Mouse (Mus musculus) heart, adult 8-10 months (tissue): ENCODE data around the gene Erg28. TPM values are rescaled to one million over a fixed set of nuclear protein-coding genes. Genes with fewer than 3 reads are reported as not detected.

Experiments used
- DNase-seq: peaks from one replicate; pipeline ENCODE4 v3.0.0; 2022; ENCODE audit warnings: low spot score
- total RNA-seq, 4 experiments: library from RNA; stranded (reverse); gene quantifications; 2 replicates each; pipeline ENCODE4 v1.2.4; 2022

Erg28 gene
- total RNA-seq: 1 to 10 TPM; 5.7 to 7.7 (median 7.1) TPM

DNA sequence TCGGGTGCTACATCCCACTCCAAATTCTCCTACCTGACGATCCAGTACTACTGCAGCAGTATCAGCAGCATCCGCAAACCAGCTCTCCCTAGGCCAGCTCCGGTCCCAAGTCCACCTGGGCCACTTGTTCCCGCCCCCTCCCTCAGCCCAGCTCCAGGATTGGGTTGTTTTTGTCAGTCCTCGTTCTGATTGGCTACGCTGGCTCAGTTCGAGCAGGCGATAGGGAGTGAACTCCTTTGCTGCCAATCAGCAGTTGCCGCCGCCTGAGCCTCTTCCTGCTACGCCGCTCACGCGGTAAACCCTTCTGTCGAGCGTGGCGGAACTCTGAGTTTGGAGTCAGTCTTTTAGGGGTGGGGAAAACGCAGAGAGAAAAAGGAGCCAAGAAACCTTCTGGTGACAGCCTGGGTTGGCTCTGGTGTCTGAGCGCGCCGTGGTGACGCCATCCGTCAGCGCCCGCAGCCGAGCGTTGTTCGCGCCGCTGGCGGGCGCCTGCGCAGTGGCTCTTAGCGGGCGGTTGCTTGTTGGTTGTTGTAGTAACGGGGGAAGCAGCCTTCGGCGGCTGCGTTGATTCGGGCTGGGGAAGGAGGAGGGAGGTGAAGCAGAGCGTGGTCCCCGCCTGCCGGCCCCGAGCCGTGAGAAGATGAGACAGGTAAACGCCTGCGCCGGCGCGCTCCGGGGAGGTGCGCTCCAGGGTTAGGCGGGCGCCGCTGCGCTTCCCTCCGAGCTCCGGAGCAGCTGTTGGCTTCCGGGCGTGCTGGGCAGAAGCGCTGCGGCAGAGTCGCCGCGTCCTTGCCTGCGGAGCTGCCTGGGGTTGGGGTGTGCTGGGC, at the start of gene Erg28, which contains the start of gene Ttll5:
Erg28 (minus strand) TSS at position 113 of the 827 bp plus-strand sequence.
Ttll5 (plus strand) TSS at position 222 of the 827 bp plus-strand sequence.
- DNase-seq: peak; percentile 94

- DNase-seq: peak; percentile 57
Measured at GRCm38 (mm10) chr12:85869423-85869822, 45.1 kb upstream of the Erg28 start.

DNA sequence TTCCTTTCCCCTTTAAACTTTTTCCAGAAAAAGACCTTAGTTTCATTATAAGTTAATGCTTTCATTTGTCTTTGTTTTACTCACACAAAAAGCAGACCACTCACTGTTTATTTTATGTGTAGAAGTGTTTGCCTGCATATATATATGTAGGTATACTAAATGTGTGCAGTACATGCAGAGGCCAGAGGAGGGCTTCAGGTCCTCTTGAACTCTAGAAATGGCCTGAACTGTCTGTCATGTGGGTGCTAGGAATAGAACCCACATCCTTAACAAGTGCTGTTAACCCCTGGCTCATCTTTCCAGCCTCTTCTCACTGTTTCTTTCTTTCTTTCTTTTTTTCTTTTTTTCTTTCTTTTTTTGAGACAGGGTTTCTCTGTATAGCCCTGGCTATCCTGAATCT, 42.8 kb upstream of the Erg28 start:
- no peak for DNase-seq

DNA sequence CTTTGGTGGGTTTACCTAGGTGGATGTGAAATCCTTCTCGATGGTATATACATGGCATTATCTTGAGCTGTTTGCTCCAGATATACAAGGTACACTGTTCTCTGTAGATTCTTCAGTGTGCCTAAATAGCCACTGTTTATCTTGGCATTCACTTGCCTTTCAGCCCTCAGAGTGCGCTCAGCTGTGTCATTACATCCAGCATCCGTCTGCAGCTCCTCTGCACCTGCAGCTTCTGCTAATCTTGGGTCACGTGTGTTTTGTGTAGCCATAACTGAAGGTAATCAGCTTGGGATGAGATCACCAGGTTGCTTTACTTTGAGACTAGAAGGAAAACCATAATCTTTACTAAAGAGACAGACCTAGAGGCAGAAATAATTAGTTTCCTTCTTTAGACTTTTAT, 42.3 kb upstream of the Erg28 start:
- DNase-seq: no peak

DNA sequence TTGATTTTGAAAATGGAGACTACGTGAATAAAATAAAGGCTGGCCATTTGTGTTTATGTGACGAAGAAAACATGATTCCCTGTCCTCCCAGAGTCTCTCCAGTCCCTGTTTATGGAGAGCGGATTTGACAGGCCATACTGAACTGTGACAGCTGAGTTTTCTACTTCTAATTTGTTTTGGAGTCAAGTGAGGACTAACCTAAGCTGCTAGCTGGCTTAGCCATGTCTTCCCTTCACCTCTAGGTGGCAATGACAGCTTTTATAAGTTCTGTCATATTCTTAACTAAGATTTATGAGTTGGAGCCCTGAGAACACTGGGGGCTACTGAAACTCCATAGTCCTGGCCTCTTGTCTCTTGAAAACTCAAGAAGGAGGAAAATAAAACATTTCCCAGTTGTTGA, 41.2 kb upstream of the Erg28 start:
- DNase-seq: no peak

DNA sequence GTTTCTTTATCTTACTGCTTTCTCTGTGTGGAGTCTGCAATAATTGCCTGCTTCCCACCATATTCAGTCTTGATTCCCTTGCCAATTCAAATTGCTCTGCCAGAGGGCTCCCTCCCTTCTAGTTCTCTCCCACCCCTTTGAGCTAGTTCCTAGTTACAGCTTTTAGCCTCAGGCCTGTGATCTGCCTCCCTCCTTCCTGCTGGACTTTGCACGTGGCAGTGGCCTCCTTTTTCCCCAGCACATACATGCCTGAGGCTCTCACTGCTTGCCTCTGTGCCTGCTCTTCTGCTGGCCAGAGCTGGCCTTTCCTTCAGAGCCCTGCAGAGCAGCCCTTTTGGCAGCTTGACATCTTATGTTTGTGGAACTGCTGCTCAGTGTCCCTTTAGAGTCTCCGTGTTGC, 38.2 kb upstream of the Erg28 start:
- DNase-seq: no peak

DNA sequence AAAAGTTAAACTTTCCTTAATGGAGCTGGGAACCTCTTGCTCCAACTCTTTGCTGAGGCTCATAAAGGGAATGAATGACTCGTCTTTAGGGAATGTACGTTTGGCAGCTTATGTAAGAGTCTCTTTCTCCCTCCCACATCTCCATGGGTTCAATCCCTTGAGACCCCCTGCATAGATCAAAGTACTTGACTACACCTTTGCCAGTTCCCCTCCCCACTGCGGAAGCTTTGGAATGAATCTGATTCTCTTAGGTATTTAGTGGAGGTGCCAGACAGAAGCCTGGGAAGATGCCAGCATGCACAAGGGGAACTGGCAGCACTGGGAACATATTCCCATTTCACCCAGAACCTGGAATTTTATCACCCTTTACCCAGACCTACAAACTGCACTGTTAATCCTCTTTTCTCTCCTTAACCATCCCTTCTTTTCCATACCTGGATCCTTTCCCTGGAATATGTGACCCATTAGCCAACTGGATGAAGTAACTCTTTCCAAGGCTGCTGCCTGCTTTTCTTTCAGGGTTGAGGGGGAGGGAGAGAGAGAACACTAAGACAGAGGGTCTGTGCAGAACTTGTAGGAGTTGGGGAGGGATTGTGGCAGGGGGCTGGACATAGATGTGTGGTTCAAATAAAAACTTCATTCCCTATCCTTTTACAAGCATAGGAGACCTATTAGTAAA, 35.3 kb upstream of the Erg28 start:
- DNase-seq: no peak

DNA sequence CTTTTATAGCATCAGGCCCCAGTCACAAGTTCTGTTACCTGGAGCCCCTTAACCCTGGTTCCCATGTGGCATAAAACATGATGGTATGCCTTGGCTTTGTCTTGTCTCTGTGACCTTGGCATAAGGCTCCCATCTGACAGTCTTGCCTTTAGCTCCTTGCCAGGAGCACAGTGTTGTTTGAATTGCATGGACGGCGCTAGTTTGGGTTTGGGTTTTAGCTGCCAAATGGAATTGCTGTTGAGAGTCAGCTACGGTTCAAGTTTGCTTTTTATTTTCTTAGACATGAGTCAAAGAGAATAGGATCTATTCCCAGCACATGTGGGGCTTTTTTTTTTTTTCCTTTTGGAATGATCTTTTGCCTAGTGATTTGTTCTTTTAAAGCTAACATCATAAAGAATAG, 34.8 kb upstream of the Erg28 start:
- no peak for DNase-seq

GRCm38 (mm10) chr12:85857300-85857699, 33.0 kb upstream of the Erg28 start:
- DNase-seq: no peak

GRCm38 (mm10) chr12:85854271-85854670, 29.9 kb upstream of the Erg28 start:
- DNase-seq: no peak

- DNase-seq: no peak
Measured at GRCm38 (mm10) chr12:85853836-85854235, 29.5 kb upstream of the Erg28 start.

- DNase-seq: no peak
Measured at GRCm38 (mm10) chr12:85850661-85851060, 26.3 kb upstream of the Erg28 start.

GRCm38 (mm10) chr12:85848164-85848958, 24.0 kb upstream of the Erg28 start:
- peak; percentile 34 for DNase-seq

DNA sequence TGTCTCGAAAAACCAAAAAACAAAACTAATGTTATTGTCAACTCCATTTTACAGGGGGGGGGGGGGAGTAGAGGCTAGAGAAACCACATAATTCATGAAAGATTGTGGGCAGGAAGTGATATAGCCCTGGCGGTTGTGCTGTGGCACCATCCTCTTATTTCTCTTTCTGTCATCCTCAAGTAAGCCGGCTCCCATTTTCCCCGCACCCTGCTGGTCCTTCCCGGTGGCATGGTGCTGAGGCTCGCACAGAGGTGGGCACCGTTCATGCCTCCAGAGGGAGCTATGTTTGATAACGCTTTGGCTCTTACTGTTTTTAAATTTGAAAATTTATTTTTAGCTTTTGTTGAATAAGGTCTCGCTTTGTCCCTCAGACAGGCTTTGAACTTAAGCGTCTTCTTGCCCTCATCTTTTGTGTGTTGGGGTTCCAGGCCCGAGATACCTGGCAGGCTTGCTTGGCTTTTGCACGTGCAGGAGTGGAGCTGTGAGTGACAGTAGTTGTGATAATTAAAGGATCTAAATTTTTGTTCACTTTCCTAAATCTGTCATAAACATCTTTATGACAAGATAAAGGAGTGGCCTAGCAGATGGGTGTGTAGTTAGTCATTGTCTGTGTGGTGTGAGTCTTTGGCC, 15.1 kb upstream of the Erg28 start:
- DNase-seq: no peak

- DNase-seq: no peak
Measured at GRCm38 (mm10) chr12:85837765-85838164, 13.4 kb upstream of the Erg28 start.

DNA sequence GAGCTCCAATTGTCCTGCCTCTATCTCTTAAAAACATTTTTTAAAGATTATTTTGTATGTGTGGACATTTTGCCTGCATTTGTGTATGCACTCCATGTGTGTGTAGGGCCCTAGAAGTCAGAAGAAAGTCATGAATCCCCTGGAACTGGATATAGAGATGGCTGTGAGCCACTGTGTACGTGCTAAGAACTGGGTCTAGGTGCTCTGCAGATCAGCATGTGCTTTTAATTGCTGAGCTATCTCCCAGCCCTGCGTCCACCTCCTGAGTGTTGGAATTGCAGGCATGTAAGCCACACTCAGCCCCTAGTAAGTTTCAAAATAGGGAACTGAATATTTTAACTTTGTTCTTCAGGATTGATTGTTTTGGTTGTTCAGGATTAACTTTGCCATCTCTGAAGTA, 10.2 kb upstream of the Erg28 start:
- no peak for DNase-seq

- no peak for DNase-seq
Measured at GRCm38 (mm10) chr12:85830691-85831090, 6.3 kb upstream of the Erg28 start.

GRCm38 (mm10) chr12:85829866-85830265, 5.5 kb upstream of the Erg28 start:
- no peak for DNase-seq

- DNase-seq: no peak
Measured at GRCm38 (mm10) chr12:85828856-85829255, 4.5 kb upstream of the Erg28 start.

DNA sequence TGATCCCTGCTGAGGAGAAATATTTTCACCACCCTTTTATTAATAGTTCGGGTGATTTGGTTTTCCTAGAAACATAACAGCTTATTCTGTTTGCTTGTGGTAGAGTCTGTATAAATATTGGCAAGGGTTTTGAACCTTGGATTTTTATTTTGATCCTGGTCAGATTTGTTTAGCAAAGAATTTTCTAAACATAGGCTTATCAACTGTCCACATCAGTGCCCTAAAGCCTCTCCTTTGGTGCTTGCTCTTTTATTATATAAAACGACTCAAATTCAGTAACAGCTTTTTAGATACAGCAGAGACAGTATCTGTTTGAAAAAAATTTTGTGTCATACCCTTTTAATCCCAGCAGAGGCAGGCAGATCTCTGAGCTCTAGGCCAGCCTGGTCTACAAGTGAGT, 1.5 kb upstream of the Erg28 start:
- DNase-seq: no peak

DNA sequence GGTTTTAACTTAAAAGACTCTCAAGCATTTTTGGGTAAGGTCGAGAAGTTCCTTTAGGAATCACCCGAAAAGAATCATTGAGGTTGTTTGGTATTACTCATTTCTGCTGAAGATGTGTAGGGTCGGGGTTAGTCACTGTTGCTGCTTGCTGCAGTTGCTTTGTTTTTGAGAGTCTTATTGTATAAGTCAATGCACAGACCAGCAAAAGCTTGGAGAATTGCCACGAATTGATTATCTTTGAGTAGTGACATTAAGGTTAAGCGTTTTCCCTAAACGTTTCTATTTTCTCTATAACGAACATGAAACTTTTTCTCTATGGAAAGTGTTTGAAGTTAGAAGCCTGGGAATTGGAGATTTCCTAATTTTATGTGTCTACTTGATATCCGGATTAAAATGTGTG, 1.0 kb upstream of the Erg28 start:
- no peak for DNase-seq

DNA sequence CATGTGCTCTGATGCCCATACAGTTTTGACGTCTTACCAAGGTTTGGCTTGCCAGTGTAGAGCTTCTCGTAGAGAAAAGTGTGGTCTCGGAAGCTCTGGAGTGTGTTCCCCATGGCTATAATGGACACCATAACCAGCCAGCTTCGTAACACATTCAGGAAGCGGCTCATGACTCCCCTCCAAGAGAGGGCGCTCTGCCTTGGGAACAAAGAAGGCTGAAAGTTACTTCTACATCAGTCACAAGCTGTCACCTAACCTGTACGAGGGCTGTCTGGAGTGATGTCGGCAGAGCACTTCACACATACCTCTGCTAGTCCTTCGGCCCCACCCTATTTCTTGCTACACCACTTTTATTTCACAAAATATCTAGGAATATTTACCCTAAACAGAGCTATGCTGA, 2.3 kb downstream of the Erg28 start:
- DNase-seq: no peak
